In genomic region chr1:133857171-133857570, GRCm38 (mm10) we compare ENCODE assay signal across 21 mouse cellular contexts.
"Had no signal": no experiment of that assay in that cellular context is flagged by ENCODE, and none has a peak within 500 bp of the region (broad histone marks: within the 10 kb centered on the region; RNA-seq: fewer than 3 reads in every experiment).

No protein-coding gene starts in this region.

- DNase-seq: layer of hippocampus, adult 9-11 months; liver; lung, adult 18-20 months; lung, postnatal 10 days; lung, postnatal 36 days; retina, postnatal 1 day; right cerebral cortex, postnatal 25 days; spleen, adult 18-20 months; thymus, postnatal 25 days had no signal

- H3K4me3 ChIP-seq: layer of hippocampus, adult 2 months; limb, embryonic 10.5 days; limb, embryonic 13.5 days; liver, embryonic 12.5 days; liver, embryonic 15.5 days; lung, embryonic 15.5 days; megakaryocyte, embryonic 14.5 days; midbrain, embryonic 15.5 days; neural tube, embryonic 12.5 days; neural tube, embryonic 15.5 days; stomach, embryonic 15.5 days had no signal

- H3K27ac ChIP-seq: layer of hippocampus, adult 2 months; limb, embryonic 10.5 days; limb, embryonic 13.5 days; liver, embryonic 12.5 days; liver, embryonic 15.5 days; lung, embryonic 15.5 days; midbrain, embryonic 15.5 days; neural tube, embryonic 12.5 days; neural tube, embryonic 15.5 days; stomach, embryonic 15.5 days had no signal

- ATAC-seq: liver, embryonic 12.5 days; midbrain, embryonic 15.5 days had no signal

- H3K27me3 ChIP-seq: neural tube, embryonic 12.5 days; neural tube, embryonic 15.5 days; stomach, embryonic 15.5 days had no signal

- H3K9ac ChIP-seq: limb, embryonic 13.5 days; liver, embryonic 12.5 days; liver, embryonic 15.5 days; lung, embryonic 15.5 days; midbrain, embryonic 15.5 days; neural tube, embryonic 12.5 days; neural tube, embryonic 15.5 days; stomach, embryonic 15.5 days had no signal

- H3K9me3 ChIP-seq: limb, embryonic 10.5 days; limb, embryonic 13.5 days; liver, embryonic 12.5 days; liver, embryonic 15.5 days; lung, embryonic 15.5 days; megakaryocyte, embryonic 14.5 days; midbrain, embryonic 15.5 days; neural tube, embryonic 12.5 days; neural tube, embryonic 15.5 days; stomach, embryonic 15.5 days had no signal

- H3K36me3 ChIP-seq: limb, embryonic 10.5 days; limb, embryonic 13.5 days; liver, embryonic 12.5 days; liver, embryonic 15.5 days; lung, embryonic 15.5 days; midbrain, embryonic 15.5 days; neural tube, embryonic 12.5 days; neural tube, embryonic 15.5 days; stomach, embryonic 15.5 days had no signal

- H3K4me2 ChIP-seq: limb, embryonic 13.5 days; liver, embryonic 12.5 days; liver, embryonic 15.5 days; lung, embryonic 15.5 days; midbrain, embryonic 11.5 days; midbrain, embryonic 15.5 days; neural tube, embryonic 12.5 days; neural tube, embryonic 15.5 days; stomach, embryonic 15.5 days had no signal
